ENCODE assay signal across 8 mouse cellular contexts in genomic region chr6:118066199-118067081, GRCm38 (mm10). TPM values are rescaled to one million over a fixed set of nuclear protein-coding genes. Genes with fewer than 3 reads are reported as not detected.
DNase-seq lines count a peak whose midpoint lies in the region; ATAC-seq and TF ChIP-seq lines count a peak whose summit lies in the region.

No protein-coding gene starts in this region.

- TF ChIP-seq POLR2A in MEL (IDR thresholded peaks at IDR 0.05; ENCODE audit: control insufficient read depth in 1 of 2, insufficient read depth in 1 of 2, low read depth in 1 of 2, low read length in 2 of 2, poor library complexity in 1 of 2) = 0 out of 4 replicates have a peak, but pooled peaks of 1 of the 2 experiments have one; percentile 14

- peak; percentile 62 for DNase-seq in A20 (ENCODE audit: low read depth, low spot score)
- DNase-seq in MEL (ENCODE audit: low read depth, low spot score) = peak; percentile 20
- DNase-seq in kidney, postnatal 0 days (ENCODE audit: low spot score) = peak; percentile 32
- peak; percentile 52 for DNase-seq in lung, embryonic 14.5 days
- peak; percentile 43 for DNase-seq in yolk sac, embryonic 10.5 days (ENCODE audit: low spot score)

- H3K27me3 ChIP-seq in MEL (ENCODE audit: control insufficient read depth in 1 of 2, insufficient read depth in 2 of 2, low read length in 2 of 2) = peaks cover 0 to 1% of the 10 kb centered on the region in 2 experiments; a peak in 1 of 4 replicates
- peaks cover 31% of the 10 kb centered on the region for H3K27me3 ChIP-seq in heart, embryonic 11.5 days (ENCODE audit: control insufficient read depth, insufficient read depth, low read length)
- H3K27me3 ChIP-seq in kidney, postnatal 0 days (ENCODE audit: insufficient read depth, low read length) = no peaks in the 10 kb centered on the region
- H3K27me3 ChIP-seq in lung, embryonic 14.5 days (ENCODE audit: insufficient read depth, low read length) = peaks cover 22% of the 10 kb centered on the region
- no peaks in the 10 kb centered on the region for H3K27me3 ChIP-seq in neural tube, embryonic 14.5 days (ENCODE audit: control insufficient read depth, insufficient read depth, low read length)

- H3K4me1 ChIP-seq in MEL (ENCODE audit: control insufficient read depth in 1 of 2, insufficient read depth in 2 of 2, low read length in 2 of 2) = no peaks in the 10 kb centered on the region
- H3K4me1 ChIP-seq in heart, embryonic 11.5 days (ENCODE audit: control insufficient read depth, insufficient read depth, low read length) = peaks cover 16% of the 10 kb centered on the region; the same call in 1 of the 2 replicates
- no peaks in the 10 kb centered on the region for H3K4me1 ChIP-seq in kidney, postnatal 0 days (replicated peaks; ENCODE audit: insufficient read depth, low read length)
- peaks cover 7% of the 10 kb centered on the region; the same call in 1 of the 2 replicates for H3K4me1 ChIP-seq in lung, embryonic 14.5 days (ENCODE audit: insufficient read depth)
- peaks cover 12% of the 10 kb centered on the region for H3K4me1 ChIP-seq in neural tube, embryonic 14.5 days (ENCODE audit: control insufficient read depth, insufficient read depth, low read length)

- peak; percentile 73 for ATAC-seq in common myeloid progenitor, adult 5-6 weeks (replicated peaks; ENCODE audit: low read depth, poor library complexity, severe bottlenecking)
- peak; percentile 49; the same call in 1 of the 2 replicates for ATAC-seq in heart, embryonic 11.5 days (replicated peaks; ENCODE audit: insufficient number of reproducible peaks, low FRiP score, low TSS enrichment)
- ATAC-seq in kidney, postnatal 0 days (replicated peaks; ENCODE audit: low FRiP score, low read depth) = peak; percentile 48; the same call in 1 of the 2 replicates
- peak; percentile 66 for ATAC-seq in lung, embryonic 14.5 days (ENCODE audit: insufficient read depth)
- peak; percentile 64 for ATAC-seq in neural tube, embryonic 14.5 days (ENCODE audit: low read depth)

- TF ChIP-seq RAD21 in MEL (IDR thresholded peaks at IDR 0.05; ENCODE audit: low read depth, low read length) = no peak

- 3% methylated on average over 40 of the region's 40 CpGs for WGBS in heart, embryonic 11.5 days (ENCODE audit: insufficient replicate concordance)
- 2% methylated on average over 40 of the region's 40 CpGs for WGBS in kidney, postnatal 0 days
- 1% methylated on average over 40 of the region's 40 CpGs for WGBS in lung, embryonic 14.5 days
- 1% methylated on average over 40 of the region's 40 CpGs for WGBS in neural tube, embryonic 14.5 days

- no peaks in the 10 kb centered on the region for H3K36me3 ChIP-seq in MEL (ENCODE audit: control insufficient read depth in 1 of 2, insufficient read depth in 2 of 2, low read length in 2 of 2)
- H3K36me3 ChIP-seq in heart, embryonic 11.5 days (ENCODE audit: control insufficient read depth, insufficient read depth, low read length) = no peaks in the 10 kb centered on the region
- H3K36me3 ChIP-seq in kidney, postnatal 0 days (ENCODE audit: insufficient read depth, low read length) = no peaks in the 10 kb centered on the region
- no peaks in the 10 kb centered on the region for H3K36me3 ChIP-seq in lung, embryonic 14.5 days (ENCODE audit: insufficient read depth)
- no peaks in the 10 kb centered on the region for H3K36me3 ChIP-seq in neural tube, embryonic 14.5 days (ENCODE audit: control insufficient read depth, insufficient read depth, low read length)

- no peak for TF ChIP-seq CTCF in MEL (IDR thresholded peaks at IDR 0.05 in 2 of 3, conservative IDR thresholded peaks at IDR 0.05 in 1 of 3; ENCODE audit: control insufficient read depth in 1 of 3, insufficient read depth in 1 of 3, low read depth in 2 of 3, low read length in 3 of 3, poor library complexity in 1 of 3, severe bottlenecking in 1 of 3)
- TF ChIP-seq CTCF in kidney, postnatal 0 days (IDR thresholded peaks at IDR 0.05; ENCODE audit: low read depth) = no peak
- no peak for TF ChIP-seq CTCF in lung, embryonic 14.5 days (IDR thresholded peaks at IDR 0.05; ENCODE audit: low read depth)

- H3K9me3 ChIP-seq in MEL (replicated peaks; ENCODE audit: insufficient read depth, low read length) = no peaks in the 10 kb centered on the region
- H3K9me3 ChIP-seq in heart, embryonic 11.5 days (replicated peaks; ENCODE audit: control insufficient read depth, low read length) = no peaks in the 10 kb centered on the region
- H3K9me3 ChIP-seq in kidney, postnatal 0 days (replicated peaks; ENCODE audit: low read length) = no peaks in the 10 kb centered on the region
- H3K9me3 ChIP-seq in lung, embryonic 14.5 days (ENCODE audit: low read depth, low read length) = no peaks in the 10 kb centered on the region
- H3K9me3 ChIP-seq in neural tube, embryonic 14.5 days (ENCODE audit: control insufficient read depth, low read length) = no peaks in the 10 kb centered on the region

- no peaks in the 10 kb centered on the region for H3K79me2 ChIP-seq in MEL (ENCODE audit: control insufficient read depth, insufficient read depth, low read length, poor library complexity)

- no peak for TF ChIP-seq EP300 in MEL (IDR thresholded peaks at IDR 0.05; ENCODE audit: low read depth in 1 of 2, low read length in 2 of 2)

- peak overlapping the region; percentile 92 for H3K4me2 ChIP-seq in heart, embryonic 11.5 days
- H3K4me2 ChIP-seq in kidney, postnatal 0 days (ENCODE audit: low read length) = peak overlapping the region; percentile 98
- H3K4me2 ChIP-seq in lung, embryonic 14.5 days = peak overlapping the region; percentile 88
- peak overlapping the region; percentile 97 for H3K4me2 ChIP-seq in neural tube, embryonic 14.5 days (ENCODE audit: low read depth, low read length)

- H3K9ac ChIP-seq in MEL (ENCODE audit: control insufficient read depth, low read depth, low read length, poor library complexity, severe bottlenecking) = no peak overlapping the region
- H3K9ac ChIP-seq in heart, embryonic 11.5 days (ENCODE audit: low read depth, low read length) = peak overlapping the region; percentile 60
- H3K9ac ChIP-seq in kidney, postnatal 0 days (ENCODE audit: low read depth, low read length) = peak overlapping the region; percentile 41
- H3K9ac ChIP-seq in lung, embryonic 14.5 days = peak overlapping the region; percentile 48
- peak overlapping the region; percentile 52 for H3K9ac ChIP-seq in neural tube, embryonic 14.5 days (replicated peaks; ENCODE audit: low read depth, low read length)

- H3K4me3 ChIP-seq in MEL (ENCODE audit: control insufficient read depth in 1 of 2, insufficient read depth in 1 of 2, low read depth in 2 of 2, low read length in 2 of 2) = peak overlapping the region; percentile 15 to 19; a peak in 2 of 4 replicates
- H3K4me3 ChIP-seq in heart, embryonic 11.5 days (ENCODE audit: low read depth, low read length) = peak overlapping the region; percentile 54
- H3K4me3 ChIP-seq in kidney, postnatal 0 days (replicated peaks; ENCODE audit: low read depth, low read length) = peak overlapping the region; percentile 44
- H3K4me3 ChIP-seq in lung, embryonic 14.5 days (ENCODE audit: low read depth, low read length) = peak overlapping the region; percentile 40
- peak overlapping the region; percentile 48 for H3K4me3 ChIP-seq in neural tube, embryonic 14.5 days (ENCODE audit: low read depth, low read length)

- H3K27ac ChIP-seq in MEL (ENCODE audit: control insufficient read depth, low read depth, low read length) = no peak overlapping the region
- no peak overlapping the region for H3K27ac ChIP-seq in heart, embryonic 11.5 days (ENCODE audit: low read depth, low read length)
- H3K27ac ChIP-seq in kidney, postnatal 0 days = no peak overlapping the region
- H3K27ac ChIP-seq in lung, embryonic 14.5 days (ENCODE audit: low read depth) = peak overlapping the region; percentile 67
- H3K27ac ChIP-seq in neural tube, embryonic 14.5 days (ENCODE audit: low read depth, low read length) = no peak overlapping the region

TF ChIP-seq in MEL, 35 proteins besides CTCF, POLR2A, EP300 and RAD21:
- no peak for TF ChIP-seq GATA1 (IDR thresholded peaks at IDR 0.05; ENCODE audit: low read depth, low read length)
- no peak for TF ChIP-seq ZNF384 (IDR thresholded peaks at IDR 0.05; ENCODE audit: low read depth, low read length)
- no peak for TF ChIP-seq ETS1 (IDR thresholded peaks at IDR 0.05; ENCODE audit: low read depth, low read length)
- no peak for TF ChIP-seq ZMIZ1 (IDR thresholded peaks at IDR 0.05; ENCODE audit: low read depth, low read length)
- no peak for TF ChIP-seq MAFK (IDR thresholded peaks at IDR 0.05; ENCODE audit: borderline replicate concordance, low read depth, low read length)
- TF ChIP-seq USF1 (IDR thresholded peaks at IDR 0.05; ENCODE audit: low read depth, low read length) = no peak
- no peak for TF ChIP-seq USF2 (IDR thresholded peaks at IDR 0.05; ENCODE audit: borderline replicate concordance in 1 of 2, insufficient read depth in 1 of 2, low read depth in 1 of 2, low read length in 2 of 2)
- no peak for TF ChIP-seq NRF1 (IDR thresholded peaks at IDR 0.05; ENCODE audit: insufficient read depth, low read depth, low read length, poor library complexity, severe bottlenecking)
- no peak for TF ChIP-seq NELFE (IDR thresholded peaks at IDR 0.05; ENCODE audit: low read depth, low read length)
- no peak for TF ChIP-seq TAL1 (IDR thresholded peaks at IDR 0.05; ENCODE audit: low read length)
- no peak for TF ChIP-seq TCF12 (IDR thresholded peaks at IDR 0.05; ENCODE audit: low read depth, low read length)
- no peak for TF ChIP-seq MAX (IDR thresholded peaks at IDR 0.05; ENCODE audit: low read length)
- TF ChIP-seq POLR2AphosphoS2 (IDR thresholded peaks at IDR 0.05; ENCODE audit: low read length) = no peak
- TF ChIP-seq BHLHE40 (IDR thresholded peaks at IDR 0.05; ENCODE audit: borderline replicate concordance, low read depth, low read length) = no peak
- no peak for TF ChIP-seq SMC3 (IDR thresholded peaks at IDR 0.05; ENCODE audit: low read depth, low read length)
- TF ChIP-seq RCOR1 (IDR thresholded peaks at IDR 0.05; ENCODE audit: low read depth, low read length) = no peak
- no peak for TF ChIP-seq CHD1 (IDR thresholded peaks at IDR 0.05; ENCODE audit: low read depth, low read length)
- no peak for TF ChIP-seq E2F4 (IDR thresholded peaks at IDR 0.05; ENCODE audit: borderline replicate concordance, low read depth, low read length)
- no peak for TF ChIP-seq MXI1 (IDR thresholded peaks at IDR 0.05; ENCODE audit: low read depth, low read length)

RNA-seq across cellular contexts. Expression of gene Rasgef1a, which starts 55.2 kb away (rescaled TPM):
- total RNA-seq in MEL (2012; rRNA removed) = 0.04 TPM in 1 of 2 replicates, not detected in the other
- under 1 TPM in 1 of 2 experiments, not detected in 1; 0.19 TPM for polyA plus RNA-seq in MEL (2012; ENCODE audit: insufficient read depth in 1 of 2, insufficient read length in 2 of 2, low read depth in 1 of 2, low replicate concordance in 2 of 2, missing spikeins in 1 of 2)
- not detected in 2 replicates for total RNA-seq in common myeloid progenitor, adult 5-6 weeks (2017)
- polyA plus RNA-seq in heart, embryonic 11.5 days (2014; fragmentation: Nextera tagmentation; extraction: Ambion mirVana) = 0.30 and 0.49 TPM in 2 replicates
- polyA plus RNA-seq in kidney, postnatal 0 days (2015; fragmentation: Nextera tagmentation; extraction: Ambion mirVana) = 1.4 TPM in 2 replicates
- 1.0 and 1.1 TPM in 2 replicates for polyA plus RNA-seq in lung, embryonic 14.5 days (2014; fragmentation: Nextera tagmentation; extraction: Ambion mirVana)
- polyA plus RNA-seq in neural tube, embryonic 14.5 days (2014; fragmentation: Nextera tagmentation; extraction: Ambion mirVana) = 1.4 and 1.6 TPM in 2 replicates
